Mouse (Mus musculus): ENCODE measurements around the gene Ate1. TPM values are rescaled to one million over a fixed set of nuclear protein-coding genes. Genes with fewer than 3 reads are reported as not detected.
"Not testable (repeated sequence)": the region's sequence is repeated elsewhere in the genome, so short reads cannot be mapped to it uniquely, and the experiment has no call there.

Gene Ate1
- polyA plus RNA-seq, 1 experiment from 2014 or later: 34.3 TPM

GRCm38 (mm10) chr7:130403346-130403745, 116.8 kb downstream of the Ate1 start:
- Histone ChIP-seq H3K36me3 (ENCODE audit: inconsistent target) (no peaks in the 10 kb centered on the region), H3K27ac (no peak overlapping the region)
- 92% methylated on average over 2 of the region's 2 CpGs for WGBS (ENCODE audit: missing documents)

GRCm38 (mm10) chr7:130394697-130395096, 125.5 kb downstream of the Ate1 start:
- no peaks in the 10 kb centered on the region for H3K79me2 ChIP-seq (ENCODE audit: inconsistent target)
- WGBS (ENCODE audit: missing documents): 100% methylated on average over 2 of the region's 2 CpGs
- H3K27ac ChIP-seq: no peak overlapping the region
- no peak overlapping the region for H3K4me3 ChIP-seq (ENCODE audit: inconsistent target)
- H3K36me3 ChIP-seq (ENCODE audit: inconsistent target): peaks cover 16% of the 10 kb centered on the region; the same call in 1 of the 2 replicates

More at GRCm38 (mm10) chr7:130403346-130403745, 116.8 kb downstream of the Ate1 start:
- no peaks in the 10 kb centered on the region for H3K79me2 ChIP-seq (ENCODE audit: inconsistent target)
- H3K4me3 ChIP-seq (ENCODE audit: inconsistent target): no peak overlapping the region

GRCm38 (mm10) chr7:130390060-130390459, 130.1 kb downstream of the Ate1 start:
- WGBS (ENCODE audit: missing documents): 89% methylated on average over 1 of the region's 1 CpGs
- not testable (repeated sequence) for H3K79me2 ChIP-seq (ENCODE audit: inconsistent target); H3K4me3 ChIP-seq (ENCODE audit: inconsistent target); H3K27ac ChIP-seq
- H3K36me3 ChIP-seq (ENCODE audit: inconsistent target): peaks cover 16% of the 10 kb centered on the region; the same call in 1 of the 2 replicates

GRCm38 (mm10) chr7:130386308-130386707, 133.9 kb downstream of the Ate1 start:
- Histone ChIP-seq H3K79me2 (ENCODE audit: inconsistent target) (no peaks in the 10 kb centered on the region), H3K4me3 (ENCODE audit: inconsistent target) (no peak overlapping the region), H3K27ac (no peak overlapping the region), H3K36me3 (ENCODE audit: inconsistent target) (no peaks in the 10 kb centered on the region)
- 90% methylated on average over 3 of the region's 3 CpGs for WGBS (ENCODE audit: missing documents)

GRCm38 (mm10) chr7:130385732-130386294, 134.4 kb downstream of the Ate1 start:
- H3K4me3 ChIP-seq (ENCODE audit: inconsistent target): no peak overlapping the region
- 96% methylated on average over 5 of the region's 8 CpGs for WGBS (ENCODE audit: missing documents)
- H3K79me2 ChIP-seq (ENCODE audit: inconsistent target): no peaks in the 10 kb centered on the region
- no peak overlapping the region for H3K27ac ChIP-seq
- H3K36me3 ChIP-seq (ENCODE audit: inconsistent target): no peaks in the 10 kb centered on the region

- H3K4me3 ChIP-seq (ENCODE audit: inconsistent target): no peak overlapping the region
- 95% methylated on average over 13 of the region's 13 CpGs for WGBS (ENCODE audit: missing documents)
- no peaks in the 10 kb centered on the region for H3K36me3 ChIP-seq (ENCODE audit: inconsistent target)
- no peak overlapping the region for H3K27ac ChIP-seq
- H3K79me2 ChIP-seq (ENCODE audit: inconsistent target): no peaks in the 10 kb centered on the region
These were observed 138.0 kb downstream of the Ate1 start for GRCm38 (mm10) chr7:130382126-130382525.

- Histone ChIP-seq H3K36me3 (ENCODE audit: inconsistent target) (no peaks in the 10 kb centered on the region), H3K79me2 (ENCODE audit: inconsistent target) (no peaks in the 10 kb centered on the region), H3K4me3 (ENCODE audit: inconsistent target) (no peak overlapping the region), H3K27ac (no peak overlapping the region)
- 96% methylated on average over 8 of the region's 8 CpGs for WGBS (ENCODE audit: missing documents)
These were observed 138.7 kb downstream of the Ate1 start for GRCm38 (mm10) chr7:130381387-130381951.

- 92% methylated on average over 8 of the region's 8 CpGs for WGBS (ENCODE audit: missing documents)
These were observed 139.3 kb downstream of the Ate1 start for GRCm38 (mm10) chr7:130380769-130381355.

GRCm38 (mm10) chr7:130380367-130380766, 139.8 kb downstream of the Ate1 start:
- WGBS (ENCODE audit: missing documents): 95% methylated on average over 7 of the region's 7 CpGs
- no peak overlapping the region for H3K4me3 ChIP-seq (ENCODE audit: inconsistent target)

More at GRCm38 (mm10) chr7:130380769-130381355, 139.3 kb downstream of the Ate1 start:
- Histone ChIP-seq H3K27ac (no peak overlapping the region), H3K4me3 (ENCODE audit: inconsistent target) (no peak overlapping the region), H3K79me2 (ENCODE audit: inconsistent target) (no peaks in the 10 kb centered on the region), H3K36me3 (ENCODE audit: inconsistent target) (no peaks in the 10 kb centered on the region)

GRCm38 (mm10) chr7:130379886-130380285, 140.3 kb downstream of the Ate1 start:
- 93% methylated on average over 5 of the region's 5 CpGs for WGBS (ENCODE audit: missing documents)

More at GRCm38 (mm10) chr7:130380367-130380766, 139.8 kb downstream of the Ate1 start:
- Histone ChIP-seq H3K36me3 (ENCODE audit: inconsistent target) (no peaks in the 10 kb centered on the region), H3K79me2 (ENCODE audit: inconsistent target) (no peaks in the 10 kb centered on the region), H3K27ac (no peak overlapping the region)

GRCm38 (mm10) chr7:130378308-130378707, 141.9 kb downstream of the Ate1 start:
- WGBS (ENCODE audit: missing documents): 44% methylated on average over 3 of the region's 3 CpGs
- H3K4me3 ChIP-seq (ENCODE audit: inconsistent target): no peak overlapping the region
- no peaks in the 10 kb centered on the region for H3K36me3 ChIP-seq (ENCODE audit: inconsistent target)
- H3K79me2 ChIP-seq (ENCODE audit: inconsistent target): no peaks in the 10 kb centered on the region
- H3K27ac ChIP-seq: no peak overlapping the region

More at GRCm38 (mm10) chr7:130379886-130380285, 140.3 kb downstream of the Ate1 start:
- H3K36me3 ChIP-seq (ENCODE audit: inconsistent target): no peaks in the 10 kb centered on the region
- H3K79me2 ChIP-seq (ENCODE audit: inconsistent target): no peaks in the 10 kb centered on the region
- no peak overlapping the region for H3K4me3 ChIP-seq (ENCODE audit: inconsistent target)
- no peak overlapping the region for H3K27ac ChIP-seq

- Histone ChIP-seq H3K27ac (no peak overlapping the region), H3K79me2 (ENCODE audit: inconsistent target) (no peaks in the 10 kb centered on the region), H3K4me3 (ENCODE audit: inconsistent target) (no peak overlapping the region), H3K36me3 (ENCODE audit: inconsistent target) (no peaks in the 10 kb centered on the region)
- 90% methylated on average over 9 of the region's 9 CpGs for WGBS (ENCODE audit: missing documents)
These were observed 145.9 kb downstream of the Ate1 start for GRCm38 (mm10) chr7:130374311-130374710.

GRCm38 (mm10) chr7:130368827-130369641, 151.1 kb downstream of the Ate1 start:
- 53% methylated on average over 20 of the region's 24 CpGs for WGBS (ENCODE audit: missing documents)
- Histone ChIP-seq H3K27ac (no peak overlapping the region), H3K4me3 (ENCODE audit: inconsistent target) (no peak overlapping the region), H3K36me3 (ENCODE audit: inconsistent target) (no peaks in the 10 kb centered on the region), H3K79me2 (ENCODE audit: inconsistent target) (no peaks in the 10 kb centered on the region)

GRCm38 (mm10) chr7:130368036-130368826, 151.9 kb downstream of the Ate1 start:
- Histone ChIP-seq H3K27ac (no peak overlapping the region), H3K36me3 (ENCODE audit: inconsistent target) (no peaks in the 10 kb centered on the region), H3K79me2 (ENCODE audit: inconsistent target) (no peaks in the 10 kb centered on the region), H3K4me3 (ENCODE audit: inconsistent target) (no peak overlapping the region)
- WGBS (ENCODE audit: missing documents): 68% methylated on average over 13 of the region's 13 CpGs
